Mouse (Mus musculus) left cerebral cortex, postnatal 14 days (tissue): ENCODE data around the gene Fbxl15. TPM values are rescaled to one million over a fixed set of nuclear protein-coding genes. Genes with fewer than 3 reads are reported as not detected.

Experiments used
- DNase-seq, 2 experiments: peaks; one replicate each; pipeline ENCODE4 v3.0.0; 2021 to 2022; ENCODE audit warnings: low spot score in 2 of 2, mixed read lengths in 1 of 2
- intact Hi-C: fragments of 180-260 bp; cut with DNase I; formaldehyde crosslinking; loops from one replicate; pipeline ENCODE4 v1.15.1; 2025
- microRNA-seq, 2 experiments: library from miRNA; unstranded; fragments of <30 nt; microRNA quantifications; one replicate each; pipeline ENCODE4 v1.2.0; 2022
- total RNA-seq, 2 experiments: library from RNA; stranded (reverse); gene quantifications; 2 replicates each; pipeline ENCODE4 v1.2.3; 2021

Fbxl15 gene
- total RNA-seq, 2 experiments from 2014 or later: 26.4 to 50.4 TPM

GRCm38 (mm10) chr19:46367798-46368590 lies 40.0 kb downstream of the Fbxl15 start:
- DNase-seq: peak; percentile 58
- intact Hi-C loops: no loop called here

DNA sequence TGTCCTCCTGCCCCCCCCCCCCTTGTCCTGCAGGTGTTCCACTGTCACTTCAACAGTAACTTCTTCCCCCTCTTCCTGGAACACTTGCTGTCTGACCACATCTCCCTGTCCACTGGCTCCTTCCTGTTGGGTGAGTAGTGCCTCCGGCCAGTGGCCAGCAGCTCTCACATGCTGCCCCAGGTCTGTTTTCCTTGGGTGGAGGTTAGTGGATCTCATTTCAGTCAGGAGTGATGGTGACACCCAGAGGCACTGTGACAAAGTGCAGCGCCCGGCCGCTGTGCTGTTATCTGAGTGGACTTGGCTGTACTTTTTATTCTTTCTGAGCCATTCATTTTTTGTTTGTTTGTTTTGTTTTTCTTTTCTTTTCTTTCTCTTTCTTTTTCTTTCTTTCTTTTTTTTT lies 41.2 kb downstream of the Fbxl15 start:
- intact Hi-C loops: no loop called here

GRCm38 (mm10) chr19:46374477-46375088 lies 46.6 kb downstream of the Fbxl15 start:
- intact Hi-C loops: no loop called here

More for the DNA sequence above, 41.2 kb downstream of the Fbxl15 start:
- DNase-seq: peak; percentile 63 to 72

DNA sequence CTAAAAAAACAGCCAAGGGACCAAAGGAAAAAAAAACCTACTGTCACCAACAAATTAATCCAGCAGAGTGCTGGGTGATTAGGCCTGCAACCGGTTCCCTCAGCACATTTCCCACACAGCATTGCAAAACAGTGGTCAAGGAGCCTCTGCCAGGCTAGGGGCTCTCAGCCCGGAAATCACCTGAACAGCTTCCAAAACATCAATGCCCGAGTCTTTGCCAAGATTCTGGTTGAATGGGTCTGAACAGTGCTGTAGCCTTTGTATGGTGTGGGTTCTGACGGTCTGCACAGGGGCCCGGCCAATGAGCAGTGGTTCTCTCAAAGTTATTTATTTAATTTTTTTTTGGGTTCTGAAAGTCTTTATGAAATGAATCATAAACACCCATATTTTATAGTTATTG lies 47.5 kb downstream of the Fbxl15 start:
- peak; percentile 31 to 51 for DNase-seq
- intact Hi-C loops: no loop called here

More at GRCm38 (mm10) chr19:46374477-46375088, 46.6 kb downstream of the Fbxl15 start:
- no peak for DNase-seq

DNA sequence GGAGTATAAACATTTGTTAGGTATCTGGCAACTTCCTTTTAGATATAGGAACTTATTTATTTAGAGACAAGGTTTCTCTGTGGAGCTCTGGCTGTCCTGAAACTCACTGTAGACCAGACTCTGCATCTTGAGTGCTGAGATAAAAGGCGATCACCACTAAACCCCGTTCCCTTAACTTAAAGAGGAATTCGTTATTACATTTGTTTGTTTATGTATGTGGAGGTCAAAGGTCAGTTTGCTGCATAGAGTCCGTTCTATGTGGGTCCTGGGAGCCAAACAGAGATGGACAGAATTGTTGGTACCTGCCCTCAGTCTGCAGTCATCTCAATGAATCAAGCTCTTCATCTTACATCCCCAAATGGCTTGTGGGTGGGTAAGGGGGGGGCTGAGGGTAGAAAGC lies 47.9 kb downstream of the Fbxl15 start:
- no peak for DNase-seq
- intact Hi-C loops: no loop called here

Small RNAs within 50 kb of the gene (microRNA-seq; reads per million reads assigned to microRNA genes)
- 1.8 to 8.8 reads per million in 2 experiments for gene Mir146b

Other genes starting within 250 kb of the Fbxl15 start
- not detected for gene Elovl3, start 196.3 kb upstream of the Fbxl15 start, total RNA-seq
- not detected for gene Pitx3, start 179.9 kb upstream of the Fbxl15 start, total RNA-seq
- 100 to 1,000 TPM in 1 of 2 experiments, 10 to 100 TPM in 1; 90.3 to 100 TPM for gene Gbf1, start 175.7 kb upstream of the Fbxl15 start, total RNA-seq
- gene Nfkb2, start 23.9 kb upstream of the Fbxl15 start, total RNA-seq: 1 to 10 TPM; 1.8 to 2.8 TPM
- 100 to 1,000 TPM; 580 to 627 TPM for gene Psd, start 1.0 kb upstream of the Fbxl15 start, total RNA-seq
- 100 to 1,000 TPM; 186 to 274 TPM for gene Cuedc2, start 10.5 kb downstream of the Fbxl15 start, total RNA-seq
- 10 to 100 TPM; 28.7 to 47.5 TPM for gene Mfsd13a, start 12.9 kb downstream of the Fbxl15 start, total RNA-seq
- 1 to 10 TPM in 1 of 2 experiments, under 1 TPM in 1; 0.94 to 1.1 TPM for gene 2310034G01Rik, start 22.1 kb downstream of the Fbxl15 start, total RNA-seq
- 100 to 1,000 TPM; 217 to 220 TPM for gene Actr1a, start 67.6 kb downstream of the Fbxl15 start, total RNA-seq
- 10 to 100 TPM; 16.8 to 18.6 TPM for gene Sufu, start 68.7 kb downstream of the Fbxl15 start, total RNA-seq
- gene Trim8, start 173.5 kb downstream of the Fbxl15 start, total RNA-seq: 100 to 1,000 TPM; 103 to 110 TPM
- 100 to 1,000 TPM; 103 to 116 TPM for gene Arl3, start 245.0 kb downstream of the Fbxl15 start, total RNA-seq
- gene Sfxn2, start 245.2 kb downstream of the Fbxl15 start, total RNA-seq: 1 to 10 TPM; 4.1 to 6.0 TPM